Mouse (Mus musculus) midbrain, embryonic 12.5 days (tissue): Measurements from ENCODE around the gene Tmem184a. TPM values are rescaled to one million over a fixed set of nuclear protein-coding genes. Genes with fewer than 3 reads are reported as not detected.
A peak's percentile ranks its signal among the peaks of the same experiment; 100 is the strongest.

ENCODE experiments used
- ATAC-seq: fragments of 200-750 bp; cut with Nextera tagmentation; 2 replicates; pipeline ENCODE4 v1.8.0; 2017; ENCODE audit warnings: low read depth, moderate TSS enrichment, moderate library complexity; ENCODE audit not compliant: low FRiP score
- H3K27ac ChIP-seq: fragments of 300-500 bp; sonication (generic); replicated peaks from 2 replicates; pipeline ENCODE4 v1.5.1; 2016; ENCODE audit warnings: mild to moderate bottlenecking
- H3K27me3 ChIP-seq: fragments of 300-500 bp; sonication (generic); 2 replicates; pipeline ENCODE4 v1.6.1; 2016; ENCODE audit warnings: mild to moderate bottlenecking
- H3K36me3 ChIP-seq: fragments of 300-500 bp; sonication (generic); 2 replicates; pipeline ENCODE4 v1.6.1; 2016
- H3K4me1 ChIP-seq: fragments of 300-500 bp; sonication (generic); 2 replicates; pipeline ENCODE4 v1.6.1; 2016
- H3K4me2 ChIP-seq: fragments of 300-500 bp; sonication (generic); replicated peaks from 2 replicates; pipeline ENCODE4 v1.6.1; 2016; ENCODE audit warnings: mild to moderate bottlenecking, moderate library complexity
- H3K4me3 ChIP-seq: fragments of 300-500 bp; sonication (generic); 2 replicates; pipeline ENCODE4 v1.5.1; 2016; ENCODE audit warnings: mild to moderate bottlenecking
- H3K9ac ChIP-seq: fragments of 300-500 bp; sonication (generic); replicated peaks from 2 replicates; pipeline ENCODE4 v1.6.1; 2016; ENCODE audit warnings: mild to moderate bottlenecking, moderate library complexity
- H3K9me3 ChIP-seq: fragments of 300-500 bp; sonication (generic); 2 replicates; pipeline ENCODE4 v1.6.1; 2016; ENCODE audit warnings: mild to moderate bottlenecking
- WGBS: fragments of 180-500 bp; shearing (Covaris S2); methylation state at CpG from one replicate; pipeline ENCODE4 v1.1.7; 2016; 5-methylcytosine and 5-hydroxymethylcytosine counted together
- polyA plus RNA-seq: library from polyadenylated mRNA; unstranded; fragments of >200 nt; fragmentation: Nextera tagmentation; extraction: Ambion mirVana; gene quantifications from 2 replicates; pipeline ENCODE4 v1.2.1, GENCODE M21; 2016

Tmem184a gene
- polyA plus RNA-seq, 1 experiment from 2014 or later, result 0.75 TPM

- no peaks in the 10 kb centered on the region for H3K9me3 ChIP-seq
- H3K27ac ChIP-seq, result peak overlapping the region; percentile 32; the same call in 1 of the 2 replicates
- 93% methylated on average over 9 of the region's 9 CpGs for WGBS
- peaks cover 53% of the 10 kb centered on the region for H3K4me1 ChIP-seq
- no peak overlapping the region for H3K4me3 ChIP-seq
- no peak overlapping the region for H3K9ac ChIP-seq
- no peak for ATAC-seq
- peaks cover 32% of the 10 kb centered on the region for H3K27me3 ChIP-seq
- peaks cover 30% of the 10 kb centered on the region for H3K36me3 ChIP-seq
- peak overlapping the region; percentile 56 for H3K4me2 ChIP-seq
These were observed 20.7 kb downstream of the Tmem184a start for GRCm38 (mm10) chr5:139799041-139799440.

DNA sequence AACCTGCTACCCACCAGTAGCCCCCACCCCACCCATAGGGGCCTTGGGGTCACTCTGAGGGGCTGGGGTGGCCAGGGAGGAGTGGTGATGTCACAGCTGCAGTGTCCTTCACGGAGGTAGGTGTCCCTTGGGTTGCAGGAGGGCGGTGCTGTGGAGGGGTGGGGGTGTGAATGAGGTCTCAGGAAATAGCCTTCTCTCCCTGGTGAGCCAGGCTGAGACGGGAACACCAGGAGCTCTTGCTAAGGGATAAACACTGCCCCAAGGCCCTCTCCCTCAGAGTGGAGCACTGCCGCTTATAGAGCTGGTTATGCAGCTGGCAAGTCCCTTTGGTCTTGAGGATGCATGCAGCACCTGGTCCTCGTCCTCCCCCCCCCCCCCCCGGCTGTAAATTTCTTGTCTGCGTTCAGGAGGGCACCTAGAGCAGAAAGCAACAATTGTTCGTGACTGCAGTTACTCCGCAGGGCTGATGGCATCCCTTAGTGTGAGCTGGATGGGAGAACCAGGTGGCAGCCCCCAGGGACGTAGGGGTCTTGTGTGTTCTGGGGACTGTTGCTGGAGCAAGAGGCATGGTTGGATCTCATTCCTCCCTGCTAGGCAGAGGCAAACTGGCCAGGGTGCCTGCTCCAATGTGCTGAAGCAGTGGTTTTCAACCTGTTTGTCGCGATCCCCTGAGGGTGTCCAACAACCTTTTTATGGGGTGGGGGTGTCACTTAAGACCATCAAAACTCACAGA is 21.4 kb downstream of the Tmem184a start:
- H3K4me2 ChIP-seq, result peak overlapping the region; percentile 56
- WGBS, result 37% methylated on average over 12 of the region's 12 CpGs
- H3K27me3 ChIP-seq, result peaks cover 39% of the 10 kb centered on the region
- ATAC-seq, result no peak
- no peaks in the 10 kb centered on the region for H3K9me3 ChIP-seq
- peak overlapping the region; percentile 33 for H3K4me3 ChIP-seq
- peak overlapping the region; percentile 92 for H3K27ac ChIP-seq
- peaks cover 49% of the 10 kb centered on the region for H3K4me1 ChIP-seq
- H3K36me3 ChIP-seq, result peaks cover 30% of the 10 kb centered on the region
- peak overlapping the region; percentile 45 for H3K9ac ChIP-seq

- WGBS, result 16% methylated on average over 11 of the region's 11 CpGs
- Histone ChIP-seq H3K9me3 (no peaks in the 10 kb centered on the region), H3K4me2 (peak overlapping the region; percentile 56), H3K36me3 (peaks cover 30% of the 10 kb centered on the region), H3K9ac (peak overlapping the region; percentile 45), H3K27ac (peak overlapping the region; percentile 92), H3K4me3 (peak overlapping the region; percentile 33), H3K27me3 (peaks cover 43% of the 10 kb centered on the region), H3K4me1 (peaks cover 52% of the 10 kb centered on the region)
- ATAC-seq, result peak; percentile 92
These were observed 22.1 kb downstream of the Tmem184a start for GRCm38 (mm10) chr5:139797473-139798167.

DNA sequence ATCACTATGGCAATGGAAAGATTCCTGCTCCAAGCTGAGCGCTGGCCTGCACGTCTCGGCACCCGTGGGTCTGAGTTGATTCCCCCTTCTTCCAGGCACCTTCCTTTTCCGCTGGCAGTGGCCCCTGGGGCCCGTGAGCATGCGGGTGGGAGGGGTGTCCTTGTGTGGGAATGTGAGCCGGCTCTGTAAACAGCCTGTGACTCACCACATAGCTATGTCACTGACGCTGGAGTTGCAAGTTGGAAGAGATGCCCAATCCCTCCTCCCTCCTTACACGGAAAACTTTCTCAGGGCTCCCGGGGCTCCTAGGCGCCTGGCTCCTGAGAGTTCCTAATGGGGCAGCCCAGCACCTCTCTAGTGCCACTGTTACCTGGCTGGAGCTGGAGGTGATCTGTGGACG is 22.8 kb downstream of the Tmem184a start:
- H3K9me3 ChIP-seq, result no peaks in the 10 kb centered on the region
- H3K27ac ChIP-seq, result peak overlapping the region; percentile 92
- WGBS, result 29% methylated on average over 13 of the region's 13 CpGs
- H3K4me1 ChIP-seq, result peaks cover 59% of the 10 kb centered on the region
- H3K4me3 ChIP-seq, result no peak overlapping the region
- peaks cover 28% of the 10 kb centered on the region for H3K36me3 ChIP-seq
- 0 out of 2 replicates have a peak, but pooled peaks have one; percentile 3 for ATAC-seq
- peak overlapping the region; percentile 56 for H3K4me2 ChIP-seq
- no peak overlapping the region; the same call in 1 of the 2 replicates for H3K9ac ChIP-seq
- peaks cover 49% of the 10 kb centered on the region for H3K27me3 ChIP-seq

DNA sequence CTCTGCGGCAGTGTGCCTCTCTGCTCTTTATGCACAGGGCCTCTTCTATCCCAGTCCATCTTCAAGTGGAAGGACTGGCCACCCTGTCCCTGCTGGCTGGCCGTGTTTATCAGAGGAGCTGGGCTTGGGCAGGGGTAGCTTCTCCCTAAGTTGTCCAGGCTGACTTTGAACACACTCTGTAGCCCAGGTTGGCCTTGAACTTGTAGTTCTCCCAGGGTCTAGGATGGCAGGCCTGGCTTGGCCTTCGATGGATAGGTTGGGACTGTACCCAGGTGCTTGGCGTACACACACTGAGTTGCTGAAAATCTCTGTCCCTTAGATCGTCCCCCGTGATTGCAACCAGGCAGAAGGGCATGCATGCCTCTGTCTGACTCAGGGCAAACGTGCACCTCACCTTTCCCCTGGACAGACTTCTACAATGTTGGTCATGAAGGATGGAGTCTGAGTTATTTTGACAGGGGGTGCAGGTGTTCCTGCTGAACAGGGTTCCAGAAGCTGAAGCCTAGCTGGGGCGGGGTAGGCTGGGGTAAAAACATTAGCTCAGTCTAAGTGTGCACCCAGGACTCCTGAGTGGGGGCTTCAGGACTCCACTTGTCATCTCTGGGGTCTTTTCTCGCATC is 23.6 kb downstream of the Tmem184a start:
- Histone ChIP-seq H3K9ac (no peak overlapping the region), H3K4me3 (no peak overlapping the region), H3K27me3 (peaks cover 49% of the 10 kb centered on the region), H3K36me3 (peaks cover 21% of the 10 kb centered on the region), H3K4me1 (peaks cover 64% of the 10 kb centered on the region), H3K9me3 (no peaks in the 10 kb centered on the region), H3K4me2 (no peak overlapping the region), H3K27ac (peak overlapping the region; percentile 92; the same call in 1 of the 2 replicates)
- no peak for ATAC-seq
- WGBS, result 82% methylated on average over 9 of the region's 9 CpGs

DNA sequence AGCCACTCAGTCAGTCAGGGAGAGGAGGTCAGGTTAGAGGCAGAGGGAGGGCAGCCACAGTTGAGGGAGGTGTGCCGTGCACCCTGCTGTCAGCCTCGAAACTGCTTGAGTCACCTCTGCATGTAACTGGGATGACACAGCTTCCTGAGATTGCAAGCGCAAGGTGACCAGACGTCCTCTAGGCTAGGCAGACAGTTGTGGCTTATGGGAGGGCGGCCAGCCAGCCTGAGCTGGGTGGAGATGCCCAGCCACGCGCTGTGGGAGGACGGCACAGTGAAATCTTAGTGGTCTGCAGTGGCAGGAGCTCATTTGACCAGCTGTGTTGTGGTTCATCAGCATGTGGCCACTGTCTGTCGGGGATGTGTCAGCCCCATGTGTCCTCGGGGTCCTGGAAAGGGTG is 24.8 kb downstream of the Tmem184a start:
- H3K9me3 ChIP-seq, result no peaks in the 10 kb centered on the region
- WGBS, result 64% methylated on average over 10 of the region's 10 CpGs
- peaks cover 9% of the 10 kb centered on the region for H3K36me3 ChIP-seq
- H3K4me2 ChIP-seq, result no peak overlapping the region
- no peak overlapping the region for H3K27ac ChIP-seq
- H3K4me1 ChIP-seq, result peaks cover 68% of the 10 kb centered on the region
- peaks cover 42% of the 10 kb centered on the region for H3K27me3 ChIP-seq
- H3K9ac ChIP-seq, result no peak overlapping the region
- ATAC-seq, result no peak
- no peak overlapping the region for H3K4me3 ChIP-seq

DNA sequence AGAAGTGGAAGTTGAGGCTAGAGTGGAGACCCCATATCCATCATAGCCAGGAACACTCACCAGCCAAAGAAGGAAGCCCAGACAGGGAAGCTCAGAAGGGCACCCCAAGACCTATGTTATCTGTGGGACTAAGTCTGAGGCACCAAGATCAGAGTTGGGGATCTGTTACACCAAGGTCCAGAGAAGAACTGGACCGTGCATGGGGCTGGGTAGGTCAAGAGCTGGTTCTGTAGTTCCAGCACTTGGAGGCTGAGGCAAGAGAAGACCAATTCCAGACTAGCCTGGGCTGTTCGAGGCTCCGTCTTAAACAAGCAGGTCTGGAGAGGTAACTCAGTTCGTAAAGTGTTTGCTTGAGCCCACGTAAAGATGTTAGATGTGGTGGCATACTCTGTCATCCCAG is 25.6 kb downstream of the Tmem184a start:
- ATAC-seq, result no peak
- peaks cover 61% of the 10 kb centered on the region for H3K4me1 ChIP-seq
- peaks cover 42% of the 10 kb centered on the region for H3K27me3 ChIP-seq
- WGBS, result 87% methylated on average over 5 of the region's 5 CpGs
- no peak overlapping the region for H3K4me3 ChIP-seq
- H3K9ac ChIP-seq, result no peak overlapping the region
- H3K4me2 ChIP-seq, result no peak overlapping the region
- H3K27ac ChIP-seq, result no peak overlapping the region
- no peaks in the 10 kb centered on the region for H3K9me3 ChIP-seq
- peaks cover 1% of the 10 kb centered on the region; the same call in 1 of the 2 replicates for H3K36me3 ChIP-seq

DNA sequence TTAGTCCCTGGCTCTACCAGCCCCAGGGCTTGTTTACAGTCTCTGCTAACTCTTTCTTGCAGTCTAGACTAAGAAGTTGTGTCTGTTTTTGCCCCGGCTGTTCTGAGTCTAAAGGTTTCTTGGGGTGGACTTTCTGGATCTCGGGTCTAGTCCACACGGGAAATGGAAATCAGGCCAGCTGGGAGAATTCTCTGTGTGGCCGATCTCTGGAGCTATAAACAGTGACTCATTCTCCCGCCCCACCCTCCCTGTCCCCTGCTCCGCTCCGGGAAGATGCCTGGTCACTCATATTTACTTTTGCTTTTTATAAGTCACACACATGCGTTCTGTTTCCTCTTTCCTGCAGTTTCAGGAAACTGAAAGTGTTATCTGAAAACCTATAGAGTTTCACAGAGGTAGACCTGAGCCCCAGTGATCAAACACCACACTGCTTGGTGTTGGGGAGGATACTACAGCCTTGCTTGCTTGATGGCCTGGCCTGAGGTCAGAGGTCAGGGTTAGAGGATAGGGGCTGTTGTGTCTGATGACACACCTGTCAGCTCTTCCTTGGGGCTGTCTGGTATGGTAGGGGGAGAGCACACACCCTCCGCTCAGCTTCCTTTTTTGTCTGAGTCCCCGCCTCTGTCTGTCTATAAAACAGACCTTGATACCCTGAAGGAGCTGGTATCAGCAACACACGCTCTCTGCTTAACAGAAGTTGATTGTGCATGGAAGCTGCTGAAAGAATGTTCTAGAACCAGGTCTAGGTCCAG is 26.2 kb downstream of the Tmem184a start:
- peaks cover 42% of the 10 kb centered on the region for H3K27me3 ChIP-seq
- no peaks in the 10 kb centered on the region for H3K9me3 ChIP-seq
- no peak for ATAC-seq
- H3K27ac ChIP-seq, result no peak overlapping the region
- no peak overlapping the region for H3K4me3 ChIP-seq
- H3K4me1 ChIP-seq, result peaks cover 54% of the 10 kb centered on the region
- no peak overlapping the region for H3K4me2 ChIP-seq
- 80% methylated on average over 11 of the region's 11 CpGs for WGBS
- no peaks in the 10 kb centered on the region for H3K36me3 ChIP-seq
- H3K9ac ChIP-seq, result 0 out of 2 replicates have a peak overlapping the region, but pooled peaks have one; percentile 11

GRCm38 (mm10) chr5:139792966-139793337 is 26.8 kb downstream of the Tmem184a start:
- no peaks in the 10 kb centered on the region for H3K36me3 ChIP-seq
- no peak for ATAC-seq
- H3K9me3 ChIP-seq, result no peaks in the 10 kb centered on the region
- H3K4me1 ChIP-seq, result peaks cover 49% of the 10 kb centered on the region
- 67% methylated on average over 3 of the region's 3 CpGs for WGBS
- H3K27ac ChIP-seq, result no peak overlapping the region
- no peak overlapping the region for H3K4me3 ChIP-seq
- H3K9ac ChIP-seq, result no peak overlapping the region
- H3K4me2 ChIP-seq, result no peak overlapping the region
- peaks cover 42% of the 10 kb centered on the region for H3K27me3 ChIP-seq

DNA sequence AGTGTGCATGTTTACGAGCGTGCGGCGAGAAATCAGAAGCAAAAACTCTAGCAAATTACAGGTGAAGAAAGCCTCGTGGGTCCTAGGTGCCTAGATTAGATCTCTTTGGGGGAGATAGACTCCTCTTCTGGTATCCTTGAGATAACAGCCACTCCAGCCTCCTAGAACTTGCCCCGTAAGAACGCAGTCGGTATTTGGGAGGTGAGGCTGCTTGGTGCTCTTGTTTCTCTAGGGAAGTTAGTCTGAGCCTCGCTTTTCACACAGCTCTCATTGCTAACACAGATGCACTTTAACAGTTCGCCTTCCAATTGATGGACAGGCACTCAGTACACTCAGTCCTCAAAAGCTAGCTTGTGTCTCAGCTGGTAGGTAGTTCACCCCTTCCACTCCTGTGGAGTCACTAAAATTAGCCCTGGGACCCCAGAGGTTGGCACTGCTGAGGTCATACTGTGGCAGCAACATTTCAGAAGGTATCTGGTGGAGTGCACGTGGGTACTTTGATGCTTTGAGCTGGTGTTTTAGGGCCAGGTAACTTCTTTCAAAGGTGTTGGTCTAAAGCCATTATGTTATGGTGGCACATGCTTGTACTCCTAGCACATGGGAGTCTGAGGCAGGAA is 27.4 kb downstream of the Tmem184a start:
- Histone ChIP-seq H3K36me3 (no peaks in the 10 kb centered on the region), H3K4me1 (peaks cover 42% of the 10 kb centered on the region), H3K9ac (peak overlapping the region; percentile 68), H3K27ac (no peak overlapping the region), H3K4me3 (peak overlapping the region; percentile 79), H3K27me3 (peaks cover 42% of the 10 kb centered on the region), H3K9me3 (no peaks in the 10 kb centered on the region), H3K4me2 (peak overlapping the region; percentile 92)
- no peak for ATAC-seq
- 22% methylated on average over 11 of the region's 11 CpGs for WGBS
